Mouse (Mus musculus) mouse trophoblast stem cell (cell line): ENCODE data around the gene St6galnac6.

ENCODE experiments used
- in situ Hi-C, 2 experiments: fragments of 300-500 bp; cut with MseI, MboI; formaldehyde crosslinking; loops; 2 replicates in 1 of 2; 3 replicates in 1 of 2; pipeline ENCODE4 v1.15.1; 2025

The St6galnac6 gene

GRCm38 (mm10) chr2:32599409-32599808 is at the start of gene St6galnac6:
Gene St6galnac6, plus strand, starts transcription at chr2:32599709.
- in situ Hi-C loops: no loop called here

- in situ Hi-C loops: no loop called here
Observed at GRCm38 (mm10) chr2:32549764-32550163, 49.7 kb upstream of the St6galnac6 start.

- in situ Hi-C loops: no loop called here
Observed at GRCm38 (mm10) chr2:32551236-32551635, 48.3 kb upstream of the St6galnac6 start.

- in situ Hi-C loops: no loop called here
Observed at GRCm38 (mm10) chr2:32553592-32554148, 45.8 kb upstream of the St6galnac6 start.

GRCm38 (mm10) chr2:32555484-32555883 is 44.0 kb upstream of the St6galnac6 start:
- in situ Hi-C loops: no loop called here

- in situ Hi-C loops: no loop called here
Observed at GRCm38 (mm10) chr2:32556019-32556418, 43.5 kb upstream of the St6galnac6 start.

GRCm38 (mm10) chr2:32559570-32559969 is 39.9 kb upstream of the St6galnac6 start:
- in situ Hi-C loops: no loop called here

GRCm38 (mm10) chr2:32566536-32567063 is 32.9 kb upstream of the St6galnac6 start:
- in situ Hi-C loops: loop anchor here (5.0 kb wide), 1 partner anchor 79 kb away; no protein-coding TSS in a partner anchor

- in situ Hi-C loops: loop anchor here (5.0 kb wide), 1 partner anchor 81 kb away; no protein-coding TSS in a partner anchor
Observed at GRCm38 (mm10) chr2:32568149-32568548, 31.4 kb upstream of the St6galnac6 start.

GRCm38 (mm10) chr2:32568941-32569340 is 30.6 kb upstream of the St6galnac6 start:
- in situ Hi-C loops: loop anchor here (5.0 kb wide), 1 partner anchor 82 kb away; no protein-coding TSS in a partner anchor

- in situ Hi-C loops: no loop called here
Observed at GRCm38 (mm10) chr2:32570698-32571494, 28.6 kb upstream of the St6galnac6 start, which contains the start of gene Dpm2. Gene Dpm2, plus strand, starts transcription at chr2:32570858.

GRCm38 (mm10) chr2:32572196-32572595 is 27.3 kb upstream of the St6galnac6 start:
- in situ Hi-C loops: no loop called here

GRCm38 (mm10) chr2:32574497-32574896 is 25.0 kb upstream of the St6galnac6 start, which contains the start of gene Pip5kl1:
Gene Pip5kl1, plus strand, starts transcription at chr2:32574797.
- in situ Hi-C loops: no loop called here

- in situ Hi-C loops: no loop called here
Observed at GRCm38 (mm10) chr2:32574901-32575585, 24.5 kb upstream of the St6galnac6 start.

GRCm38 (mm10) chr2:32575586-32576160 is 23.8 kb upstream of the St6galnac6 start, which contains the start of gene 9430097D07Rik:
Gene 9430097D07Rik, minus strand, starts transcription at chr2:32575684.
- in situ Hi-C loops: no loop called here

GRCm38 (mm10) chr2:32576532-32576931 is 23.0 kb upstream of the St6galnac6 start:
- in situ Hi-C loops: no loop called here

GRCm38 (mm10) chr2:32578146-32579046 is 21.1 kb upstream of the St6galnac6 start:
- in situ Hi-C loops: no loop called here

GRCm38 (mm10) chr2:32581450-32582095 is 17.9 kb upstream of the St6galnac6 start:
- in situ Hi-C loops: no loop called here

GRCm38 (mm10) chr2:32582830-32583799 is 16.4 kb upstream of the St6galnac6 start:
- in situ Hi-C loops: no loop called here
